Mouse (Mus musculus) brain, embryonic 18.5 days (tissue): Measurements from ENCODE around the gene Vps9d1.
"Not testable (repeated sequence)": the region's sequence is repeated elsewhere in the genome, so short reads cannot be mapped to it uniquely, and the experiment has no call there.

Experiments
- DNase-seq: peaks from one replicate; pipeline ENCODE4 v3.0.0-alpha.2; 2012; ENCODE audit warnings: low read depth, low spot score

Vps9d1 gene

GRCm38 (mm10) chr8:123253451-123254098, 573 bp downstream of the Vps9d1 start:
- no peak for DNase-seq

GRCm38 (mm10) chr8:123252925-123253324, 1.2 kb downstream of the Vps9d1 start:
- no peak for DNase-seq

- DNase-seq: no peak
Observed at GRCm38 (mm10) chr8:123250940-123251339, 3.2 kb downstream of the Vps9d1 start.

- DNase-seq: no peak
Observed at GRCm38 (mm10) chr8:123248596-123248995, 5.6 kb downstream of the Vps9d1 start.

- DNase-seq: no peak
Observed at GRCm38 (mm10) chr8:123247748-123248147, 6.4 kb downstream of the Vps9d1 start.

GRCm38 (mm10) chr8:123245543-123245942, 8.6 kb downstream of the Vps9d1 start:
- no peak for DNase-seq

- DNase-seq: no peak
Observed at GRCm38 (mm10) chr8:123244382-123244781, 9.8 kb downstream of the Vps9d1 start.

- no peak for DNase-seq
Observed at GRCm38 (mm10) chr8:123243053-123243452, 11.1 kb downstream of the Vps9d1 start.

- DNase-seq: no peak
Observed at GRCm38 (mm10) chr8:123242107-123242923, 11.8 kb downstream of the Vps9d1 start.

- no peak for DNase-seq
Observed at GRCm38 (mm10) chr8:123239398-123239797, 14.8 kb downstream of the Vps9d1 start.

- no peak for DNase-seq
Observed at GRCm38 (mm10) chr8:123235520-123236497, 18.3 kb downstream of the Vps9d1 start, which contains the start of gene Spata2l. Spata2l (minus strand) TSS chr8:123236233.

GRCm38 (mm10) chr8:123234918-123235519, 19.1 kb downstream of the Vps9d1 start:
- DNase-seq: no peak

GRCm38 (mm10) chr8:123233760-123234159, 20.4 kb downstream of the Vps9d1 start:
- no peak for DNase-seq

GRCm38 (mm10) chr8:123233300-123233699, 20.8 kb downstream of the Vps9d1 start:
- DNase-seq: no peak

- DNase-seq: no peak
Observed at GRCm38 (mm10) chr8:123232553-123232952, 21.6 kb downstream of the Vps9d1 start.

GRCm38 (mm10) chr8:123231742-123232141, 22.4 kb downstream of the Vps9d1 start:
- DNase-seq: no peak

- DNase-seq: not testable (repeated sequence)
Observed at GRCm38 (mm10) chr8:123230326-123230725, 23.8 kb downstream of the Vps9d1 start.

- no peak for DNase-seq
Observed at GRCm38 (mm10) chr8:123228416-123228815, 25.7 kb downstream of the Vps9d1 start.

- peak; percentile 75 for DNase-seq
Observed at GRCm38 (mm10) chr8:123224278-123225266, 29.6 kb downstream of the Vps9d1 start, which contains the start of gene Cdk10. Cdk10 (plus strand) TSS chr8:123224842.

GRCm38 (mm10) chr8:123220917-123221316, 33.2 kb downstream of the Vps9d1 start:
- DNase-seq: no peak
